Mouse (Mus musculus) heart, embryonic 12.5 days (tissue): Measurements from ENCODE around the gene Slc13a1. TPM values are rescaled to one million over a fixed set of nuclear protein-coding genes. Genes with fewer than 3 reads are reported as not detected.

Experiments used
- ATAC-seq: fragments of 200-750 bp; cut with Nextera tagmentation; 2 replicates; pipeline ENCODE4 v1.8.0; 2017; ENCODE audit warnings: moderate TSS enrichment, moderate library complexity; ENCODE audit not compliant: insufficient number of reproducible peaks, low FRiP score
- H3K27ac ChIP-seq: fragments of 300-500 bp; sonication (generic); 2 replicates; pipeline ENCODE4 v1.5.1; 2016; ENCODE audit warnings: mild to moderate bottlenecking, moderate library complexity; ENCODE audit not compliant: poor library complexity, severe bottlenecking
- H3K27me3 ChIP-seq: fragments of 300-500 bp; sonication (generic); replicated peaks from 2 replicates; pipeline ENCODE4 v1.6.1; 2016; ENCODE audit warnings: mild to moderate bottlenecking, moderate library complexity
- H3K36me3 ChIP-seq: fragments of 300-500 bp; sonication (generic); 2 replicates; pipeline ENCODE4 v1.6.1; 2016; ENCODE audit warnings: mild to moderate bottlenecking, moderate library complexity
- H3K4me1 ChIP-seq: fragments of 300-500 bp; sonication (generic); replicated peaks from 2 replicates; pipeline ENCODE4 v1.6.1; 2016; ENCODE audit warnings: mild to moderate bottlenecking
- H3K4me2 ChIP-seq: fragments of 300-500 bp; sonication (generic); 2 replicates; pipeline ENCODE4 v1.6.1; 2016; ENCODE audit warnings: mild to moderate bottlenecking, moderate library complexity
- H3K4me3 ChIP-seq: fragments of 300-500 bp; sonication (generic); 2 replicates; pipeline ENCODE4 v1.5.1; 2016; ENCODE audit warnings: mild to moderate bottlenecking
- H3K9ac ChIP-seq: fragments of 300-500 bp; sonication (generic); 2 replicates; pipeline ENCODE4 v1.6.1; 2016; ENCODE audit warnings: mild to moderate bottlenecking, moderate library complexity
- H3K9me3 ChIP-seq: fragments of 300-500 bp; sonication (generic); replicated peaks from 2 replicates; pipeline ENCODE4 v1.6.1; 2016; ENCODE audit warnings: mild to moderate bottlenecking, moderate library complexity
- WGBS: fragments of 180-500 bp; shearing (Covaris S2); methylation state at CpG from one replicate; pipeline ENCODE4 v1.1.7; 2016; 5-methylcytosine and 5-hydroxymethylcytosine counted together
- microRNA-seq: library from miRNA; unstranded; fragments of <30 nt; microRNA quantifications from one replicate; pipeline ENCODE4, GENCODE M21; 2017
- polyA plus RNA-seq: library from polyadenylated mRNA; unstranded; fragments of >200 nt; fragmentation: Nextera tagmentation; extraction: Ambion mirVana; gene quantifications from 2 replicates; pipeline ENCODE4 v1.2.1, GENCODE M21; 2016

Gene Slc13a1
- polyA plus RNA-seq, 1 experiment from 2014 or later = not detected

DNA sequence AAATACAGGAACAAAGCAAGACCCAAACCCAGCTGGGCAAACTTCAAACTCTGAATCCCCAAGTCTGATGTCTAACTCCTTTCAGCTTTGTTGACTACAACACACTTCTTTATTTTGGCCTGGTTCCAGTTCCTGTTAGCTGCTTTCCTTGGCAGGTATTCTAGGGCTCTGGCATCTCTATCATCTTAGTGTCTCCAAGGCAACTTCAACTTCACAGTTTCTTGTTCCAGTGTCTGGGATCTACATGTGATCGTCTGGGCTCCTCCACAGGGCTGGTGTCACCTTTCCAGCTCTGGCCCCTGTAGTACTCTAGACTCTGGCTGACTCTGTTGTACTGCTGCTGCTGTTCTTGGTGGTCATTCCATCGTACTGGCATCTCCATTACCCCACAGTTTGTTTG lies 91.8 kb downstream of the Slc13a1 start:
- Histone ChIP-seq H3K36me3 (no peaks in the 10 kb centered on the region), H3K4me2 (no peak overlapping the region), H3K4me1 (no peaks in the 10 kb centered on the region), H3K9me3 (no peaks in the 10 kb centered on the region), H3K4me3 (no peak overlapping the region), H3K27ac (no peak overlapping the region), H3K27me3 (no peaks in the 10 kb centered on the region), H3K9ac (no peak overlapping the region)
- 38% methylated on average over 2 of the region's 2 CpGs for WGBS
- peak; percentile 57; the same call in 1 of the 2 replicates for ATAC-seq

- no peaks in the 10 kb centered on the region for H3K9me3 ChIP-seq
- no peak overlapping the region for H3K27ac ChIP-seq
- no peaks in the 10 kb centered on the region for H3K36me3 ChIP-seq
- no peak for ATAC-seq
- no peaks in the 10 kb centered on the region for H3K4me1 ChIP-seq
- H3K9ac ChIP-seq = no peak overlapping the region
- no peak overlapping the region for H3K4me2 ChIP-seq
- H3K4me3 ChIP-seq = no peak overlapping the region
- H3K27me3 ChIP-seq = no peaks in the 10 kb centered on the region
- WGBS = 67% methylated on average over 4 of the region's 4 CpGs
These were observed 95.1 kb downstream of the Slc13a1 start for GRCm38 (mm10) chr6:24072804-24073203.

GRCm38 (mm10) chr6:24059754-24060153 lies 108.1 kb downstream of the Slc13a1 start:
- H3K9me3 ChIP-seq = 0 out of 2 replicates have a peak, but pooled peaks cover 4% of the 10 kb centered on the region
- H3K27ac ChIP-seq = no peak overlapping the region
- H3K9ac ChIP-seq = no peak overlapping the region
- WGBS = 76% methylated on average over 3 of the region's 3 CpGs
- no peak overlapping the region for H3K4me2 ChIP-seq
- no peaks in the 10 kb centered on the region for H3K27me3 ChIP-seq
- no peaks in the 10 kb centered on the region for H3K4me1 ChIP-seq
- no peaks in the 10 kb centered on the region for H3K36me3 ChIP-seq
- ATAC-seq = no peak
- no peak overlapping the region for H3K4me3 ChIP-seq

- H3K27ac ChIP-seq = no peak overlapping the region
- ATAC-seq = no peak
- no peak overlapping the region for H3K4me3 ChIP-seq
- H3K9ac ChIP-seq = no peak overlapping the region
- no peaks in the 10 kb centered on the region for H3K36me3 ChIP-seq
- H3K9me3 ChIP-seq = 0 out of 2 replicates have a peak, but pooled peaks cover 4% of the 10 kb centered on the region
- H3K27me3 ChIP-seq = no peaks in the 10 kb centered on the region
- WGBS = 81% methylated on average over 4 of the region's 4 CpGs
- H3K4me2 ChIP-seq = no peak overlapping the region
- H3K4me1 ChIP-seq = no peaks in the 10 kb centered on the region
These were observed 112.8 kb downstream of the Slc13a1 start for GRCm38 (mm10) chr6:24055086-24055485.

DNA sequence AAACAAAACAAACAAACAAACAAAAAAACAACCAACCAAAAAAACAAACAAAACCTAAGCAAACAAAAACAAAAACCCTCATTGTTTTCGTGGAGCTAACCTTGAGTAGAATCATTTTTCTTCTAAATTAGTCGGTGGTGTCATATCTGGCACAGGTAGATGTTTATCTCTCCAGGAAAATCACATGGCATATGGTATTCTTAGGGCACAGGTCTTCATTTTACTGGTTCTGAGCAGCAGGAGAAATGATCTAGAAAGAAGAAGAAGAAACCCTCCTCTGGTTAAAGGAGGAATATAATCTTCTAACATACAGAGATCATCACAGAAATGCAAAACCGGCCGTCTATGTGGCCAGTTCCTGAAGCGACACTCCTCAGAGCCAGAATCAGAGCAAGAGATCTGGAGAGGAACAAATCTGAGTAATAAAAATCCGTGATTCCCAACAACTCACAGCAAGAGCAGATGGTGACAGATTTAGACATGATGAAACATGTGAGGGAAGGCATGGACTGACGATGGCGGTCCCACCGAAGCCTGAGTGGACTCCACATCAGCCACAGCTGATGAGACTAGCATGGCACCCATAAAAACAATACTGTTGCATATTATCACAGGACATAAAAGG lies 113.7 kb downstream of the Slc13a1 start:
- no peak overlapping the region for H3K4me2 ChIP-seq
- WGBS = 79% methylated on average over 9 of the region's 9 CpGs
- H3K9ac ChIP-seq = no peak overlapping the region
- H3K36me3 ChIP-seq = no peaks in the 10 kb centered on the region
- no peak for ATAC-seq
- no peaks in the 10 kb centered on the region for H3K4me1 ChIP-seq
- H3K27ac ChIP-seq = no peak overlapping the region
- H3K9me3 ChIP-seq = 0 out of 2 replicates have a peak, but pooled peaks cover 4% of the 10 kb centered on the region
- no peaks in the 10 kb centered on the region for H3K27me3 ChIP-seq
- H3K4me3 ChIP-seq = no peak overlapping the region

DNA sequence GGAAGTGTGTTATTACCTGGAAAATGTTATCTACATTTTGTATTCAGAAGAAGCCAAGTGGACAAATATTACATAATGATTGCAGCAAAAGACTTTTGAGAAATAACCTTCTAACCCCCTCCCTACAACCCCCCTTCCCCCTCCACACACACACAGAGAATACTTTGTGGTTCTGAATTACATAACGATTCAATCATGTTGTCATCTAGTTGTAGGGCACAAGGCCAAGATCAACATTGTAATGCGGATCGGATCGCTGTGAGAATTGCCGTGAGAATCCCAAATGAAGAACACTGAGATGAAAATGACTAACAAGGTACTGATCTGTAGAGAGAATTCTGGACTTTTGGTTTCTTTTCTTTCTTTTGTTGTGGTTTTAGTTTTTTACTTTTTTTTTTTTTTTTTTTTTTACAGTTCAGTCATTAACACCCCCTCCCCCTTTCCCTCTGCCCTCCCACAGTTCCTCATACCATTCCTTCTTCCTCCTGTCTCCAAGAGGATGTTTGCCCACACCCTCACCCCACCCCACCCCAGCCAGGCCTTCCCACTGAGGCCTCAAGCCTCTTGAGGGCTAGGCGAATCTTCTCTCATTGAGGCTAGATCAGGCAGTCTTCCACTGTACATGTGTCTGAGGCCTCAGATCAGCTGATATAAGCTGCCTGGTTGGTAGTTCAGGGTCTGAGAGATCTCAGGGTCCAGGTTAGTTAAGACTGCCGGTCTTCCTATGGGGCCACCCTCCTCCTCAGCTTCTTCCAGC lies 120.7 kb downstream of the Slc13a1 start:
- ATAC-seq = no peak; the same call in 1 of the 2 replicates
- no peak overlapping the region for H3K4me2 ChIP-seq

GRCm38 (mm10) chr6:24043496-24043895 lies 124.4 kb downstream of the Slc13a1 start:
- no peak for ATAC-seq
- H3K36me3 ChIP-seq = no peaks in the 10 kb centered on the region
- no peak overlapping the region for H3K4me3 ChIP-seq
- no peaks in the 10 kb centered on the region; the same call in 1 of the 2 replicates for H3K4me1 ChIP-seq
- no peak overlapping the region for H3K9ac ChIP-seq
- H3K9me3 ChIP-seq = no peaks in the 10 kb centered on the region
- no peak overlapping the region for H3K4me2 ChIP-seq
- H3K27ac ChIP-seq = no peak overlapping the region
- H3K27me3 ChIP-seq = no peaks in the 10 kb centered on the region

More for the DNA sequence above, 120.7 kb downstream of the Slc13a1 start:
- H3K27ac ChIP-seq = no peak overlapping the region
- WGBS = 54% methylated on average over 7 of the region's 7 CpGs
- no peaks in the 10 kb centered on the region for H3K9me3 ChIP-seq
- no peaks in the 10 kb centered on the region for H3K36me3 ChIP-seq
- no peaks in the 10 kb centered on the region; the same call in 1 of the 2 replicates for H3K4me1 ChIP-seq
- H3K27me3 ChIP-seq = no peaks in the 10 kb centered on the region
- no peak overlapping the region for H3K4me3 ChIP-seq
- no peak overlapping the region for H3K9ac ChIP-seq

Small RNAs within 50 kb of the gene (microRNA-seq; reads per million reads assigned to microRNA genes)
- not detected for gene Gm26386

Other genes starting within 250 kb of the Slc13a1 start
- gene Tas2r118, start 198.0 kb downstream of the Slc13a1 start, polyA plus RNA-seq = not detected in 2 replicates